Mouse (Mus musculus) thymus, adult 18-20 months (tissue): ENCODE results near the gene Calhm2.
"Not testable (repeated sequence)": the region's sequence is repeated elsewhere in the genome, so short reads cannot be mapped to it uniquely, and the experiment has no call there.

ENCODE experiments used
- DNase-seq, 2 experiments: peaks; one replicate each; pipeline ENCODE4 v3.0.0; 2022; ENCODE audit warnings: mixed read lengths in 2 of 2

The Calhm2 gene

DNA sequence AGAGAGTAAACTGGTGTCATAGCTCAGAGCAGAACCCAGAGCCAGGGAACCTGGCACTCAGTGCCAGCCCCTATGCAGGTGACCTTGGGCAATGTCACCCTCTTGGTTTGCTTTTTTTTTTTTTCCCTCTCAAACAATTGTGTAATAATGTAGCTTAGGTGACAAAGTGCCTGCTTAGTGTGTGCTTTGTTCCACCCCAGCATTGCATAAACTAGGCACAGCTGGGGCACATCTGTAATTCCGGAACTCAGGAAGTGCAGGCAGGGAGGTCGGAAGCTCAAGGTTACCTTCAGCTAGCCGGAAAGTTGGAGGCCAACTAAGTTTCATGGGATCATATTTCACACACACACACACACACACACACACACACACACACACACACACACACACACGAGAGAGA lies 11.8 kb upstream of the Calhm2 start:
- no peak for DNase-seq

DNA sequence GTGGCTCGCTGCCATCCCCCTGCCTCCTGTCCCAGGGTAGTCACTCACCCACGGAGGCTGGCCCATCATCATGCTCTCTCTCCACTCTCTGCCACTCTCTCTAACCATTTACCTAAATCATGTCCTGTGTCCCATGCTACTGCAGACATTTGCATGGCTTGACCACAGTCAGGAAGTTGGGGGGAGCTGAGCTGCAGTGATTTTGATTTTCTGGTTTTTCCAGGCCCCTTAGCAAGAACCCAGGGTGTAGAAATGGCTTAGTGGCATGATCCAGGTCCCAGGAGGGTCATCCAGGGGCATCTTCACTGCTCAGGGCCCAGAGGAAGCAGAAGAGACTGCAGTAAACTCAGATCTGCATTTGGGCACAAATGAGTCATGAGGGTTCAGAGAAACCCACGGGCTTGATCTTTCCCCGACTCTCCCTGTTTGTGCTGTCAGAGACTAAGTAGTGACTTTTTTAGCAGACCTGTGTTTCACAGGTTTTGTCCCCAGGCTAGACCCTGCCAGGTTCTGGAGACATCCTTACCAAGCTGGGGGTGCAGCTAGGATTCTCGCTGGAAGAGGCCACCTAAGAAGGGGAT lies 10.3 kb upstream of the Calhm2 start:
- DNase-seq: no peak

DNA sequence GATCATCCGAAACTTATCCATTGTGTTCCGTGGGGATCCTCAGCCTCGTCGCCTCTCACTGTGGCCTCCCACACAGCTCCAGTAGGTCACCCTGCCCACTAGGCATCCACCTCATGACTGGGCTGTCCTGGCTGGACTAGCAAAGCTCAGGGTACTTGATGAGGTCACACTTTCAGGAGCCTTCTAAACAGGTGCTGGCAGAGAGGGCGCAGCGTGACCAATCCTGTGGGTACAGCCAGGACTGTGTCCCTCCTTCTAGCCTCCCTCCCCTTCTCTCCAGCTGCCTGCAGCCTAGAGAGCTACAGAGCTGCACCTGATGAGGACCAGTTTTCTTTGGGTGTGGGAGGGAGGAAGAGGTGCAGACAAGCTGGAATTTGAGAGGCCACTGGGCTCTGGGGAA lies 6.1 kb upstream of the Calhm2 start, which contains the start of gene Calhm1:
Calhm1 (minus strand) TSS at position 101 of the 400 bp plus-strand sequence.
- DNase-seq: no peak

GRCm38 (mm10) chr19:47142438-47142837 lies 4.3 kb upstream of the Calhm2 start:
- DNase-seq: no peak

DNA sequence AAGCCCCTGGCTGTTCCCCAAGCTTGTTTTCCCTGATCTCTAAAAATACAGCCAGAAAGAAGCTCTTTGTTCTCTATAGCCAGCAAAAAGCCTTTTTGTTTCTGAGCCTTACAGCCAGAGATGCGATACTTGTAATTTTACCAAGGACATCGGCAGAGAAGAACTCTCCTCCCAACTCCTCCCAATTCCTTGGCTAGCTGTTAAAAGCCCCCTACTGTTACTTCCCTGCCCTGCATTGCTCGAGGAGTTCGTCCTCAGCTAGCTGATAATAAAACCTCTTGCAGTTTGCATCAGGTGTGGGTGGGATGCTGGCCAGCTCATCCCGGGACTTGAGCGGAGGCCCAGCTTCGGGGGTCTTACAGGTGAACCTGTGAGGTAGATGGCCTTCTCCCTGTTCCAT lies 1.5 kb upstream of the Calhm2 start:
- DNase-seq: not testable (repeated sequence)

DNA sequence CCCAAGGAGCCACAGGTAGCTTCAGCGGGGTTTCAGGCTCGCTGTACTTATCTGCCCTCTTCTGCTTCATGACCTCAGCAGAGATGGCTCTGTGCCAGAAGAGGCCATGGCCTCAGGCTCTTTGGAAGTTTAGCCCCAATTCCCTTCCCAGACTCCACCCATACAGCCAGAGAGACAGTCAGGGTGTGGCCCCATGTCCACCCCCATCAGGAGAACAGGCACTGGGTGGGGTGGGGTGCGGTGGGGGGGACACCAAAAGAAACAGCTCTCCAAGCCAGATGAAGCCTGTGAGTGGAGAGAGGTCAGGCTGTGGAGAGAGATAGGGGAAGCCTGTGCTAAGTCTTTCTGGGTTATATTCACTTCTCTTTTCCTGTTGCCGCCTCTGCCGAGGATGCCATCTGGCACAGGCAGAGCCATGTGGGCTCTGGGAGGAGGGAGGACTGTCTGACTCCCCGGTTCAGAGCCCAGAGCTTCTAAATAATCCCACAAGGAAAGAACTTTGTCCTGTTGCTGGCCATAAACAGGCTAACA lies 978 bp downstream of the Calhm2 start:
- DNase-seq: peak in 1 of 2 experiments; percentile 9

DNA sequence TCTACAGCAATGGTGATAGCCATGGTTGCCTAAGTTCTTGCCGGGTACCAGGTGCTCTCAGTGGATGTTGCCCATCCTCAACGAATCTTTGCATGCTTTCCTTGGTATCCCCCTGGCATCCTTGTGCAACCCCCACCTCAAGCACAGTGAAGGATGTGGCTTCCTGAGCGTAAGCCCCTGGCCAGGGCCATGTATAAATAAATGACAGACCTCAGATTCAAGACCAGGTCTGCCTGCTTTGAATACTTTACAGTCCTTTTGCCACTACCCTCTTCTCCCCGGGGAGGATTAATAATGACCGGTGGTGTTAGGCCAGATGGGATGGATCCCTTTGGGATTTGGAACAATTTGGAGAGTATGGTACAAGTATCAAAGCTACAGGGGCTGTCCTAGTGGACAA lies 1.9 kb downstream of the Calhm2 start:
- DNase-seq: no peak

DNA sequence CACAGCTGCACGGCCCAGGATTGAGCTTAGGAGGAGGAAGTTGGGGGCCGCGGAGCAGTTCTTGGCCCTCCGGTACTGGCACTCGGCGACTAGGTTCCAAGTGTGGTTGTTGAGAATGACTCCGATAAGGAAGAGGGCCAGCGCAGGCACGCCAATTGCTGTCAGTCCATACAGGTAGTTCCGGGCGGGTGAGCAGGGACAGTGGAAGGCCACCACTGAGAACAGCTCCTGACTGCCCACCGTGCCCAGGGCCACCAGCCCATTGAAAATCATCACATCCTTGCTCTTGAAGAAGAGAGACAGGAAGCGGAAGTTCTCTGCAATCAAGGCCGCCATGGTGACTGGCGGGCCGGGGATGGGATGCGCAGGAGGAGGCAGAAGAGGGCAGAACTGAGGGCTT lies 2.5 kb downstream of the Calhm2 start:
- no peak for DNase-seq

GRCm38 (mm10) chr19:47133161-47133560 lies 4.9 kb downstream of the Calhm2 start:
- no peak for DNase-seq

GRCm38 (mm10) chr19:47130551-47131125 lies 7.5 kb downstream of the Calhm2 start:
- DNase-seq: no peak

GRCm38 (mm10) chr19:47128835-47129234 lies 9.3 kb downstream of the Calhm2 start:
- no peak for DNase-seq

- no peak for DNase-seq
Observed at GRCm38 (mm10) chr19:47128164-47128563, 9.9 kb downstream of the Calhm2 start.

GRCm38 (mm10) chr19:47122802-47123201 lies 15.3 kb downstream of the Calhm2 start:
- DNase-seq: no peak

DNA sequence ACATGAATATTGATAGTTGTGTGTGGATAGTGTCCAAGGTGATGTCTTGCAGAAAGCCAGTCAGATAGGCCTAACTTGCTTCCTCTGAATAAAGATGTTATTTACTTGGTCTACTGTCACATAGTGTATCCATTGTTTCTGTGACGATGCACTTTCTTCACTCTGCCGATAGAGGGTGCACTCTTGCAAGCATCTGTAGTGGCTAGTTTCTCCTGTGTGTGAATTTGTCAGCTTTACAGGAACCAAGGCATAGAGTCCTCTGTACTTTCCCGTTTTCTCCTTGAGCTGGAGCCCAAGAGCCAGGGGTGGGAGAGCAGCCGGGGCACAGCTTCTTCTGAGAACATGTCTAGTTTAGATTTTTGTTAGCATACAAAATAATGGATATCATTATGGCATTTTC lies 17.0 kb downstream of the Calhm2 start:
- DNase-seq: no peak

- no peak for DNase-seq
Observed at GRCm38 (mm10) chr19:47118634-47119033, 19.5 kb downstream of the Calhm2 start.

DNA sequence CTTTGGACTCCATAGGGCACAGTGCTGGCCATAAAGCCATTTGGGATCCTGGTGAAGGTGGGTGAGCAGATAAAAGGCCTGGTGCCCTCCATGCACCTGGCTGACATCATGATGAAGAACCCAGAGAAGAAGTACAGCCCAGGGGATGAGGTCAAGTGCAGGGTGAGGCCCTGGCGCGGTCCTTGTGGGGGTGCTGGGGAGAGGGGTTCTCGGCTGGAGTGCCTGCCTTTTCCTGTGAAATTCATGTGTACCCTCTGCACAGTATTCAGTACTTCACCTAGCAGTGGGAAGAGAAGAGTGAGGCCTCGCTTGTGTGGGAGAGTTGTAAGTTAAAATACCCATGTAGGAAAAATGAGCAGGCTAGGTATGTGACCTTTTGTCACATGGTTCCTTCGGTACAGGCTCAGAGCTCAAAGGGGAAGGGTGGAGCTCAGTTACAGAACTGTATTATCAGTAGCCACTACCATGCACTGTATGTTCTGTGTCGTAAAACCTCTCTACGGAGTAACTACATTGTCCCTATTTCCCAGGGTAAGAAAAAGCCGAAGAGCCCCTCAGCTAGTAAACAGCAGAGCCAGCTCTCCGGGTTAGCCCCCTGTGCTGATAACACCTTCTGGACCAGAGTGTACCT lies 33.3 kb downstream of the Calhm2 start:
- DNase-seq: no peak

DNA sequence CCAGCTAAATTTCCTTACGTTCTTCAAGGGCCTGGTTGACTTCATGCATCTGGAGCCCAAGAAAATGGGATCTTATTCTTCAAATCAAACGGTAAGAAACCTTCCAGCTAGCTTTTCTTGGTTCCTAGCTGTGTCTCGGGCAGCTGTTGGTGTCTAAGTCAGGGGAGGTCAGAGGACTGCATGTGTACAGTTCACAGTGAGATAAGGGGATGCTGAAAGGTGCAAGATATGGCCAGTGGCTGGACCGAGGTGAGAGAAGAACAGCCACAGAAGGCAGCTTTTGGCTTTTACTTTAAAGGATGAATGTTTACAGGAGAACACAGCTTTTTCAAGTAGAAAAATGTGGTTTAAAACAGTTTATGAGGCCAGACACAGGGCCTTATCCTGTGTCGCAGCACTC lies 37.0 kb downstream of the Calhm2 start:
- DNase-seq: no peak

GRCm38 (mm10) chr19:47090550-47091156 lies 47.4 kb downstream of the Calhm2 start, which contains the start of the genes Usmg5 and Pdcd11:
Usmg5 (minus strand) TSS chr19:47090647.
Pdcd11 (plus strand) TSS chr19:47090768.
- peak; percentile 91 to 92 for DNase-seq

GRCm38 (mm10) chr19:47089718-47090525 lies 48.2 kb downstream of the Calhm2 start:
- DNase-seq: no peak

GRCm38 (mm10) chr19:47088226-47088625 lies 49.9 kb downstream of the Calhm2 start:
- DNase-seq: no peak

DNA sequence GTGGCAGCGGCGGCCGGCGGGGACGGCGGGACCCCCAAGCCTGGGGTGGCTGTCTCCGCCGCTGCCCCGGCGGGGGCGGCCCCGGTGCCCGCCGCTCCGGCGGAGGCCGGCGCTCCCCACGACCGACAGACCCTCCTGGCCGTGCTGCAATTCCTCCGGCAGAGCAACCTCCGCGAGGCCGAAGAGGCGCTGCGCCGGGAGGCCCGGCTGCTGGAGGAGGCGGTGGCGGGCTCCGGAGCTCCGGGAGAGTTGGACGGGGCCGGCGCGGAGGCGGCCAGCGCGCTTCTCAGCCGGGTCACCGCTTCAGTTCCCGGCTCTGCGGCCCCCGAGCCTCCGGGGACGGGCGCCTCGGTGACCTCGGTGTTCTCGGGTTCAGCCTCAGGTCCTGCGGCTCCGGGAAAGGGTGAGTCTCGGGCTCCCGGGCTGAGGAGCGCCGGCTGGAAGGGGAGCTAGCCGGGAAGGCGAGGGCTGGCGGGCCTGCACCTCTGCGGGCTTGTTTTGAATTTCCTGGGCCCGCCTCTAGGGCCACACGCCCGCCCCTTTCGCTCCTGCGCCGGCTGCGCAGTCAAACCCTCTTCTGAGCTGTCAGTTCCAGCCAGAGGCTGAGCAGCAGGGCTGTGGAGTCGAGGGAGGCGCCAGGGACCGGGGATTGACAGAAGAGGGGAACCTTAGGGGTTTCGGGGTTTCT lies 70.0 kb downstream of the Calhm2 start:
- peak; percentile 83 to 86 for DNase-seq
